Mouse (Mus musculus) embryonic fibroblast, embryonic 13.5 days (primary cell): ENCODE measurements around the gene Khk.

Experiments
- CTCF ChIP-seq: IDR thresholded peaks from 2 replicates; pipeline ENCODE4 v1.5.1; 2011; ENCODE audit warnings: mild to moderate bottlenecking, control low read depth, low read length, moderate library complexity, borderline replicate concordance; ENCODE audit not compliant: insufficient read depth
- POLR2A ChIP-seq: IDR thresholded peaks from 2 replicates; pipeline ENCODE4 v1.6.1; 2011; ENCODE audit warnings: low read depth, mild to moderate bottlenecking, control low read depth, low read length, moderate library complexity

DNA sequence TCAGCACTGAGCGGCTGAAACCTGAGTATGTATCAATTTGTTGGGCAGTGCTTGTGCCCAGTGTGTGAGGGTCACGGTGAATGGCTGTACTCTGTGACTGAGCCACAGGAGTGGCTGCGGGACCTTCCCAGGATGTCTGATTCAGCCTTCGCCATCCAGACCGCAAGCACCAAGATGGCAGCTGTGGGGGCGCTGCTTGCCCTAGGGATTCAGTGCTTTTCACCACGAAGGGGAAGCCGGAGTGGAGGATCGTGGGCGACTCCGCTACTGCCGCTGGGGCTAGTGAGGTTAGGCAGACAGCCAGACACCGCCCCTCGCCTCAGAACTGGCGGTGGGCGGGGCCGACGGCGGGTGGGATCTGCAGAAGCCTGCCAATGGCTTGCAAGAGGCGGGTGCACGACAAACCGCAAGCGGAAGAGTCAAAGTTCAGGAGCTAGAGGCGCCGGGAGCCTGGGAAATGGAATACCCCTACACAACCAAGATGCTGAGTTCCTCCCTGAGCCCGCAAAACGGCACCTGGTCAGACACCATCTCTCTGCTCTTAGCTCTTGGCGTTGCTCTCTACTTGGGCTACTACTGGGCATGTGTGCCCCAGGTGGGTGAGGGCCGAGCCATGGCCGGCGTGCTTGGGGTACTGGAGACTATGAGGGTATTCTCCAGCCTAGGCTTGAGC is 28.6 kb downstream of the Khk start:
- TF ChIP-seq CTCF (no peak), POLR2A (peak; percentile 77)
